Mouse (Mus musculus): ENCODE measurements around the gene Dnajc7. TPM values are rescaled to one million over a fixed set of nuclear protein-coding genes. Genes with fewer than 3 reads are reported as not detected.

Gene Dnajc7
- polyA plus RNA-seq (2012) = 96.0 and 111 TPM in 2 replicates

DNA sequence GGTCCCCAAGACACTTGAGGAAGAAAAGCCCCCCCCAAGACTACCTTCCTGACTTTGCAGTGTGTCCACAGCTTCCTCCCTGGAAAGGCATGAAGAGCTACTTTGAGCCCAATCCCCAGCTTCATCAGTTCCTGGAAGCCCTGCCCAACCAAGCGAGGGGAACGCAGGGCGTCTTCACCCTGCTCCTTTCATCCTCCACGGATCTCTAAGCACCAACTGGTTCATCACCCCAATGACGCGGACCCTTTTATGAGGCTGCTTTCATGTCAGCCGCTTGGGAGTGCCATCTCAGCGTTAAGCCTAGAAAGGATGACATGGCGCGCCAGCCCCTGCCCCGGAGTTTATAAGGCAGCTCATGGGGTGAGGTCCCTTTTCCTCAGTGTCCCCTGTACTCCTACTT, at the start of gene Dnajc7:
Gene Dnajc7 (minus strand): TSS at position 187 of the 400 bp plus-strand sequence.
- TF ChIP-seq GATA1 (IDR thresholded peaks at IDR 0.05; ENCODE audit: low read length) = no peak

DNA sequence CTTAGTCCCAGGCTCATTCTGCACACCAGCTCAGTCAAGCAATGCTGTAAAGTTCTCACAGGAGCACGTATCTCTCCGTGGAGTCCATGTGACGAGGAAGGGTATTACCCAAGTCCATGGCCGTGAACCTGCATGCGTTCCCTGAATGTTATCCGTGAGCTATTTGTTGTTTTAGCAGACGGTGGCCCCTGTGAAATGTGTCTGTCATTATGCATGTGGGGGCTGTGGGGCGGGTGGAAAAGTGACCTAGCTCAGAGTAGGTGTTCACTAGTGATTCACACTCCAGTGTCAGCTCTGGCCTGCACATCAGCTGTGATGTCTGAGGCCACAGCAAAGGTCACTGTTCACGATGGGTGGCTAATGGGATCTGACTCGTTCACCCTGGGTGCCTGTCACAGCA, 39.8 kb upstream of the Dnajc7 start:
- no peak for TF ChIP-seq GATA1 (IDR thresholded peaks at IDR 0.05; ENCODE audit: low read length)

- no peak for TF ChIP-seq GATA1 (IDR thresholded peaks at IDR 0.05; ENCODE audit: low read length)
Observed at GRCm38 (mm10) chr11:100656458-100656857, 36.5 kb upstream of the Dnajc7 start.

DNA sequence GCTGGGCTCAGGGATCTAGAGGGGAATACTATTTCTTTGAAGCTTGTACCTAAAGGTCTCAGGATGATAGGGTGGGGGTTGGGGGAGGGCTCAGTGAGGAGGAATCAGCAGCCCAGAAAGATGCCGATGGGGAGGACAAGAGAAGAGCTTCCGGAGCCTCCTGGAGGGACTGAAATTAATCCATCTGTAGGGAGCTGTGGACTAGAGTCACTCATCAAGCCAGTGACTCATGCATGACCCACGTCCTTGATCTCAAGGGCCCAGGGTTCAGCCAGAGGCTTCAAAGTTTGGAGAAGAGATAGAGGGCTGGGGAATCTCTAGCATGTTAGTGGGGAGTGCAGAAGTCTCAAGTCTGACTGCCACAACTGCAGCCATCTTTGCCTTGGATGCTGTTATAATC, 31.8 kb upstream of the Dnajc7 start:
- no peak for TF ChIP-seq GATA1 (IDR thresholded peaks at IDR 0.05; ENCODE audit: low read length)

GRCm38 (mm10) chr11:100651205-100651604, 31.2 kb upstream of the Dnajc7 start:
- no peak for TF ChIP-seq GATA1 (IDR thresholded peaks at IDR 0.05; ENCODE audit: low read length)

DNA sequence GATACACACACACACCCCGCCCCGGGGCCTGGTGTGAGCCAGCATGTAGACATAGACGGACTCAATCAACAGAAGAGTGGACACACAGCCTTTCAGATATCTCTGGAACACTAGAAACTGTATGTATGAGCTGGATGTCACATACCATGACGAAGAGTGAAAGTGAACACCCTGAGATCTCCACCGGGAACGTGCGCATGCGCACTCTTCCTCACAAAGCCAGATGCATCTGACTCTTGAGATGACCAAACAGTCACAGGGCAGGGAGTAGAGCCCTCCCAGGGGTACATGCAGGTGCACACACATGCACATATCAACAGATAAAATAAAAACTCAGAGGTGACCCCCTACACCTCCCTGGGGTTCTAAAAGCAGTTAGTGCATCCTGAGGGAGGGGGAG, 28.4 kb upstream of the Dnajc7 start:
- TF ChIP-seq GATA1 (IDR thresholded peaks at IDR 0.05; ENCODE audit: low read length) = no peak

- no peak for TF ChIP-seq GATA1 (IDR thresholded peaks at IDR 0.05; ENCODE audit: low read length)
Observed at GRCm38 (mm10) chr11:100646265-100646664, 26.3 kb upstream of the Dnajc7 start.

DNA sequence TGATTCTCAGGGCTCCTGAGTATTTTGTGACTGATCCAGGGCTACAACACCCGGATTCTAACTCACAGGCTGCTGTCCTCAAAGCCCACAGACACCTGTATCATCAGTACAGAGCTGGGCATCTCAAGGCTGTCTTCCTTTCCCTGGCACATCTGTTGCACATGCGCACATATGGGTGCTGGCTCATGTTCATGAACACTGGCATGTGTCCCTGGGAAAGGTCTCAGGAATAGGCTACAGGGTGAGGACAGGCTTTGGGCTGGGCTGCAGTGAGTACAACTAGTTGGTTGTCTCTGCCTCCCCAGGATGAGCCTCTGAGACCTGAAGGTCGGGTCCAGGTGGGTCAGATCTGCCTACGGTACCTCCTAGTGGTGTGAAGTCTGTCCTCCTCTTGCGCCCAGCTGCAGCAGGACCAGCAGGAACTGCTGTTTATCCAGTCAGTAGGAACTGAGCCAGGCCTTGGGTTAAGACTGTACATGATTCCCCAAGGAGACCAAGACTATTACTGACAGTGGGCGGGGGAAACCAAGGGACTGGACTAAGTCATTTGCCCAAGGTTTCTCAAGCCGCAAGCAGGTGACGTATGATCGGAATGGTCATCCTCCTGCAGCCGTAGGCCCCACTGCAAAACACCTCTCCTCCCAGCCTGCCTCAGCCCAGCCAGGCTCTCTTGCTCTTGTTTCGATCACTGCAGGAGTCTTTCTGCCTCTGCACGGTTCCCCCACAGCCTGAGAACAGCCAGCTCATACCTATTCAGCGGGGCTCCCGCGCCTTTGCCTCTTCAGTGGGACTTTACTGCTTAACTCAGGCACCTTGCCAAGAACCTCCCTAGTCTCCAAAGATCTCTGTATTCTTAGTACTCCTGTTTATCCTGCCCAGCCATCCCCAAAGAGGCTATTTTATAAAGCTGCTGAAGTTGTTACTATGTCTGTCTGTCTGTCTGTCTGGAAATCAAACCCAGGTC, 23.9 kb upstream of the Dnajc7 start:
- no peak for TF ChIP-seq GATA1 (IDR thresholded peaks at IDR 0.05; ENCODE audit: low read length)

- no peak for TF ChIP-seq GATA1 (IDR thresholded peaks at IDR 0.05; ENCODE audit: low read length)
Observed at GRCm38 (mm10) chr11:100640159-100640906, 20.4 kb upstream of the Dnajc7 start.

- no peak for TF ChIP-seq GATA1 (IDR thresholded peaks at IDR 0.05; ENCODE audit: low read length)
Observed at GRCm38 (mm10) chr11:100634530-100634929, 14.6 kb upstream of the Dnajc7 start.

GRCm38 (mm10) chr11:100628862-100629352, 8.9 kb upstream of the Dnajc7 start:
- no peak for TF ChIP-seq GATA1 (IDR thresholded peaks at IDR 0.05; ENCODE audit: low read length)

DNA sequence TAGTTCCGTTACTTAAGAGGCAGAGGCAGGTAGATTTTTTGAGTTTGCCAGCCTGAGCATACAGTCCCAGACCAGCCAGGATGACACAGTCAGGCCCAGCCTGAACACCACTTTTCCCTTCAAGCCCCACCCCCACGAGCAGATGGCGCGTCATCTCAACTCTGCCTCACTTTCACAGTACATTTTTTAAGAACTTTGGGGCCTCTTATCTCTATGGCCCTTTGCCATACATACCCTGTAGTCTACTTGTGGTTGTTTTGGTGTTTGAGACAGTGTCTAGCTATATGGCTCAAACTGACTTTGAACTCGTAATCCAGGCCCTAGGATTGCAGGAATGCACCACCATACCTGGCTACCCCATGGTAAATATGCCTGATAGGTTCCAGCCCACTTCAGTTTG, 8.1 kb upstream of the Dnajc7 start:
- no peak for TF ChIP-seq GATA1 (IDR thresholded peaks at IDR 0.05; ENCODE audit: low read length)

DNA sequence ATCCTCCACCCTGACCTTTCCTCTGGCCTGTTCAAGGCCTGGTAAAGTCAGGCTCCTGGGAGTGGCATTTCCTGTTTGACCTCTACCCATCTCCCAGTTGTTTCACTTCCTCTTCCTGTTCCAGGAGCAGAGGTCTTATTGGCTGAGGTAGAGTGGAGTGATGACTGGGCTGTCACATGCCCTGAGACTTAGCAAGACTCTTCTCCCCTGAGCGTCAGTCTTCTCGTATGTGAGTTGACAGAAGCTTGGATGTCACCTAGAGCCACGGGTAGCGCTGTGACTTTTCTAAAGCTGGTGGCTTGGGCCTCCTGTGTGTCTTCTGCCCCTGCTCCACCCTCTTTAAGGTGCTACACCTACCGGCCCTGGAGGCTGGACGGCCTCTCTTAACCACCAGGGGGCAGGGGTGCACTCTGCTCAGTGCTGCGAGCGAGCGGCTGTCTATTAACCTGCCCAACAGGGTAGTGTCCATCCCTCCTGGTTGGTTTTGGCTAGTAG, 6.8 kb upstream of the Dnajc7 start:
- no peak for TF ChIP-seq GATA1 (IDR thresholded peaks at IDR 0.05; ENCODE audit: low read length)

- no peak for TF ChIP-seq GATA1 (IDR thresholded peaks at IDR 0.05; ENCODE audit: low read length)
Observed at GRCm38 (mm10) chr11:100625754-100626700, 6.1 kb upstream of the Dnajc7 start.

GRCm38 (mm10) chr11:100623867-100624266, 3.9 kb upstream of the Dnajc7 start:
- no peak for TF ChIP-seq GATA1 (IDR thresholded peaks at IDR 0.05; ENCODE audit: low read length)
